In the genomic region with DNA sequence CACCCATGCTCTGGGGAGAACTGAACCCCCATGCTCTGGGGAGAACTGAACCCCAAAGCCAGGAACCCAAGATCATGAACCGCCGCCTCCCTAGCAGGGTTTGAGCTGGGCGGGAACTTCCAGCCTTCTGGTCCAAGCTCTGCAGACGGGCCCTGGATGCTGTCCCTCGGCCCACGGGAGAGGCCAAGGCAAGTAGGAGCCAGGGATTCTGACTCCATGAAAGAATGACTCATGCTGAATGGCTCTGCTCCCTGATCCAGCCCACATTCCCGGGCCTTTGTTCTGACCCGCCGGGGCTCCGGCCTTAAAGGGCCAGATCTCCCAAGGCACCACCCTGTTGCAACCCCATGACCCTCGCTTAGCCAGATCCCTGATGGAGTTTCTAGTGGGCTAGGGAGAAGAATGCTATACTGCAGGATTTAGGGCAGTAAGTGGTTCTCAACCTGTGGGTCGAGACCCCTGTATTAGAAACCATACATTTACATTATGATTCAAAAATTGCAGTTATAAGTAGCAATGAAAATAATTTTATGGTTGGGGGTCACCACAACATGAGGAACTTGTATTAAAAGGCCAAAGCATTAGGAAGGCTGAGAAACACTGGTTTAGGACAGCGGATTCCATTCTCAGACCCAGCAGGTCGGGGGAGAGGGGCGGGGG, we compare ENCODE assay signal across 8 mouse cellular contexts.
A peak's percentile ranks its signal among the peaks of the same experiment; 100 is the strongest.
DNase-seq lines count a peak whose midpoint lies in the region; ATAC-seq and TF ChIP-seq lines count a peak whose summit lies in the region.

No protein-coding gene starts in this region.

- H3K4me1 ChIP-seq in embryonic facial prominence, embryonic 15.5 days = peaks cover 31% of the 10 kb centered on the region
- peaks cover 40% of the 10 kb centered on the region for H3K4me1 ChIP-seq in heart, embryonic 15.5 days (replicated peaks)
- H3K4me1 ChIP-seq in stomach, postnatal 0 days (replicated peaks; ENCODE audit: control insufficient read depth, insufficient read depth) = peaks cover 6% of the 10 kb centered on the region

- H3K36me3 ChIP-seq in embryonic facial prominence, embryonic 15.5 days = no peaks in the 10 kb centered on the region
- H3K36me3 ChIP-seq in heart, embryonic 15.5 days = no peaks in the 10 kb centered on the region
- no peaks in the 10 kb centered on the region for H3K36me3 ChIP-seq in stomach, postnatal 0 days (ENCODE audit: control insufficient read depth, insufficient read depth, low read length)

- no peak overlapping the region for H3K4me3 ChIP-seq in embryonic facial prominence, embryonic 15.5 days (replicated peaks)
- H3K4me3 ChIP-seq in heart, embryonic 15.5 days = 0 out of 2 replicates have a peak overlapping the region, but pooled peaks have one; percentile 8
- H3K4me3 ChIP-seq in stomach, postnatal 0 days (ENCODE audit: low read depth, low read length) = no peak overlapping the region

- H3K9me3 ChIP-seq in embryonic facial prominence, embryonic 15.5 days (replicated peaks) = no peaks in the 10 kb centered on the region
- no peaks in the 10 kb centered on the region for H3K9me3 ChIP-seq in heart, embryonic 15.5 days (replicated peaks)
- H3K9me3 ChIP-seq in stomach, postnatal 0 days (ENCODE audit: control insufficient read depth, low read length) = no peaks in the 10 kb centered on the region

- H3K9ac ChIP-seq in embryonic facial prominence, embryonic 15.5 days = no peak overlapping the region
- no peak overlapping the region for H3K9ac ChIP-seq in heart, embryonic 15.5 days
- H3K9ac ChIP-seq in stomach, postnatal 0 days (ENCODE audit: low read length) = peak overlapping the region; percentile 18; the same call in 1 of the 2 replicates

- no peak overlapping the region for H3K27ac ChIP-seq in embryonic facial prominence, embryonic 15.5 days (replicated peaks)
- peak overlapping the region; percentile 20 for H3K27ac ChIP-seq in heart, embryonic 15.5 days
- H3K27ac ChIP-seq in stomach, postnatal 0 days (replicated peaks) = peak overlapping the region; percentile 61

- no peak for TF ChIP-seq CTCF in stomach, postnatal 0 days (IDR thresholded peaks at IDR 0.05; ENCODE audit: low read depth)

- peak; percentile 22; the same call in 1 of the 2 replicates for ATAC-seq in embryonic facial prominence, embryonic 15.5 days (ENCODE audit: insufficient number of reproducible peaks, low FRiP score, low TSS enrichment, low read depth)
- peak; percentile 54 for ATAC-seq in heart, embryonic 15.5 days (replicated peaks; ENCODE audit: insufficient number of reproducible peaks, insufficient read depth, low FRiP score, low read depth)
- ATAC-seq in stomach, postnatal 0 days (ENCODE audit: low FRiP score, low TSS enrichment) = peak; percentile 78

- WGBS in embryonic facial prominence, embryonic 15.5 days = 36% methylated on average over 14 of the region's 15 CpGs
- WGBS in heart, embryonic 15.5 days = 25% methylated on average over 14 of the region's 15 CpGs
- WGBS in stomach, postnatal 0 days = 19% methylated on average over 14 of the region's 15 CpGs

- peak; percentile 87 for DNase-seq in 3134 (ENCODE audit: extremely low read depth, insufficient read length, low spot score)
- peak; percentile 87 to 95 for DNase-seq in adrenal gland, adult (ENCODE audit: inconsistent age in 2 of 2, low spot score in 1 of 2)
- peak; percentile 68 to 75 for DNase-seq in kidney, postnatal 25 days
- peak; percentile 89 for DNase-seq in lung, postnatal 10 days
- DNase-seq in stomach, postnatal 0 days (ENCODE audit: low spot score) = peak; percentile 79
- DNase-seq in T-cell, adult 2 months (ENCODE audit: low spot score) = no peak

- TF ChIP-seq EP300 in stomach, postnatal 0 days (optimal IDR thresholded peaks at IDR 0.05) = no peak

- no peak overlapping the region for H3K4me2 ChIP-seq in embryonic facial prominence, embryonic 15.5 days (replicated peaks)
- peak overlapping the region; percentile 23 for H3K4me2 ChIP-seq in heart, embryonic 15.5 days
- H3K4me2 ChIP-seq in stomach, postnatal 0 days (replicated peaks; ENCODE audit: low read depth) = peak overlapping the region; percentile 39

- H3K27me3 ChIP-seq in embryonic facial prominence, embryonic 15.5 days = no peaks in the 10 kb centered on the region
- H3K27me3 ChIP-seq in heart, embryonic 15.5 days = no peaks in the 10 kb centered on the region
- H3K27me3 ChIP-seq in stomach, postnatal 0 days (ENCODE audit: control insufficient read depth, insufficient read depth, low read length) = no peaks in the 10 kb centered on the region

Comparison
In these comparisons a context has a peak if more than half of its experiments do, and no peak if none do; other contexts are left out.
1. ATAC-seq: peak in every context shown above with its lines; median percentile 78 in stomach, postnatal 0 days; 54 in heart, embryonic 15.5 days; 22 in embryonic facial prominence, embryonic 15.5 days.